Mouse (Mus musculus) retina, postnatal 7 days (tissue): ENCODE measurements at regions not wholly inside any gene's neighbourhood (a gene's known extent, or its start where the extent isn't known, plus 50 kb on each side); places are given as distances from the start of the nearest gene placed in this dataset.

Experiments used
- DNase-seq: peaks from one replicate; pipeline ENCODE4 v3.0.0-alpha.2; 2012; ENCODE audit warnings: low read depth, low spot score

DNA sequence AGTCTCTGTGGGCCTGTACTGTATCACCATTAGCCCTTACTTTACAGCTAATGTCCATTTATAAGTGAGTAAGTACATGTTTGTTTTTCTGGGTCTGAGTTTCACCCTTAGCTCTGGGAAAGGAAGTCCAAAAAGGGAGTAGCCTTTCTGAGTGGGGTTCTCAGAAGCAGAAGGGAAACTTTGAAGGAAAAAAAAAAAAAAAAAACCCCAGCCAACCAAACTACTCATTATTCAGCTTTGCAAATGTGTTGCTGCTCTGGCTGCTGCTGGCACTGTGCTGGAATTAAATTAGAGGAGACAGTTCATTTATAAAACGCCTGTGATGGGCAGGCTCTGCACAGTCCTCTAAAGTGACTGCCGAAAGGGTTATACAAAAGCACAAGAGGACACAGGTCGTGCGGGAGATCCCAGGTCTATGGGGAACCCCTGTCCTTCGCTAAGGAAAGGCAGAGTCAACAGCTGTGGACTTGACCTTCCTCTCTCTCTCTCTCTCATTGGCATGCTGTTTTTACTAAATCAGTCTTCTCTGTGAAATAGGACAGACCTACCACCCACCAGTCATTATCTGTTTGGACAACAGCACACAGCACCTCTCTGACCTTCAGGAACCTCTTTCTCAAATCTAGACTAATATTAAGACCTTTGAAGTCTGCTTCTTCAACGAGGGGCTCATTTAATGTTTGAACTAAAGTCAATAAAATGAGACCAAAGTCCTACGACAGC, 165.4 kb downstream of the Cd47 start:
- DNase-seq = no peak

DNA sequence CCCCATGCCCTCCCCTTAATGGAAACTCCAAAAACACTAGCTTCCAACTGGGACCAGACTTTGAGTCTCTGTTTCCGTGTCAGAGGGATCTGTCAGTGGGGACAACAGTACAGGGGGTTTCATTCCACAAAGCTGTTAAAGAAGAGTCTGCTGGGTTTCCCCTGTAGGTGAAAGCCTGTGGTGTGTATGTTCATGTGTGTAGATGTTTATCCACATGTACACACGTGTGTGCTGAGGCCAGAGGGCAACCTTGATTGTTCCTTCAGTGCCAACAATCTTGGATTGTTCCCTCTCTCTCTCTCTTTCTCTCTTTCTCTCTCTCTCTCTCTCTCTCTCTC, 165.9 kb downstream of the Cd47 start:
- DNase-seq = no peak

DNA sequence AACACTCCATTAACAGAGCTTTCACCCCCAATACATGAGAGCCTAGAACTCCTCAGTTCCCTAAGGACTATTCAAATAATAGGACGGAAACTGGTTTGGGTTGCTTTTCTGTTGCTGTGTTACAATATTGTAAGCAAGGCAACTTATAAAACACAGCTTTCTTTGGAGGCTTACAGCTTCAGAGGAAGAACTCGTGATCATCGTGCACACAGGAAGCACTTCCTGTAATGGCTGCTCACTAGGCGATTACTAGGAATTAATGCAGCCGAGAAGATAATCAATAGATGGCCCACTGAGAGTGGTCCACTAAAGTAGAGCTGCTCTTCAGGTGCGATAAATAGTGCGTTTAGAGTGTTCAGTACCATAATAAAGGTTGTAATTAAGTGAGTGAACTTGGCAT, 166.8 kb downstream of the Cd47 start:
- no peak for DNase-seq

DNA sequence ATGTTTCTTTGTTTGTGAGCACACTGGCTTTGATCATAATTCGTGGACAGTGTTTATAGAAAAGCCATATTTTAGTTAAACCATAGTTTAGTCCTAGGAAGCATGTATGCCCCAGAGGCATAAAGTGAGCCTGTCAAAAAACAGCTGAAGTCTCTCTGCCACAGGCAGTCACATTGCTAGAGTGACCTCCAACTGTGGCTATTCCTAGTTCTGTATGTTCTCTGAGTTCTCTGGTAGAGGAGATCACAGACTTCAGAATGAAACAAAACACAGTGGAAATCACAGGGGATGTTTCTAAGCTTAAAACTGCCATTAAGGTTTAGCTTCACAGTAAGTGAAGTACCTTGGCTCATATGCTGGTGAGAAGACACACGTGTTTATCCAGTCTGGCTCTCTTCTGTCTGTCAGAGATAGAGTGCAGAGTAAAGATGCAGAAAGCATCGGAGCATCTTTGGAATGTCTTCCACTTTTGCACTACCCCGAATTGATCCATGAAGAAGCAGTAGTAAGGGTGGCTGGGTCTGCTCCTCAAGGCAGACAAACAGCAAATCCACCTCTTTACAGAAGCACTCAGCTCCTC, 168.0 kb downstream of the Cd47 start:
- DNase-seq = no peak

DNA sequence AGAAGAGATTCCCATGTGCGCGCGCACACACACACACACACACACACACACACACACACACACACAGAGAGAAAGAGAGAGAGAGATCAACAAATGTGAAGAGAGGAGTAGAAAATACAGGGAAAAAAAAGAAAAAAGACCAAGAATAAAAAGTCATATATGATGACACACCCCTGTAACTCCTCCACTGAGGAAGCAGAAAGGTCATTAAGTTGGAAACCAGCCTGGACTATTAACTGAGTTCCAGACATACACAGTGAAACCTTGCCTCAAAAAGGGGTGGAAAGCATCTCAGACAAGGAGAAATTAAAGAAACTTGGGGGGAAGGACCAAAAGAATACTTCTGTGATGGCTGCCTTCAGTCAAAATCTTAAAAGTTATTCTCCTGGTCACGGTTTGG, 168.7 kb downstream of the Cd47 start:
- no peak for DNase-seq

DNA sequence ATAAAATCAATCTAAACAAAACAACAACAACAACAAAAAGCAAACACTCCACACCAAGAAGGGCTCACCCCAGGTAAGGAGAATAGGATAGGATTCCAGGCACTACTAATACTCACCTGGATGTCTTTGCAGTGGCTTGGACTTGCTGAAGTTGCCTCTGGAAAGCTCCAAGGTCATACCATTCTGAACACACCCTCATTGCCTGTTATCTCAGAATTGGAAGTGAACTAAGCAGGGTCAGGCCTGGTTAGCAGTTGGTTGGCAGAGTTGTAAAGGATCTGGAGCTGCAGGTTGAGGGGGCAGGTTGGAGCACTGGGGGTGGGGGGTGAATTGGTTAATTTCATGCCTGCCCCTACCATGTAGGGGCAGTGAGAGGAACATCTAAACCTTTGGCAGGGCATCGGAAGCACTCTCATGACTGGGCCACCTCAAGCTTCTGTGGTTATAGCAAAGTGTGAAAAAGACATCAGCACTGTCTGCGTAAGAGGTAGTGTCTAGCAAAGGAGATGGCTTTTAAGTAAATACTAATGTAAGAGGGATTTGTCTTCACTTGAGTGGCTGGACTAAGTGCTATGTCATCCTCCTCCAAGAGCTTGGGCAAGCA, 169.5 kb downstream of the Cd47 start:
- DNase-seq = no peak

DNA sequence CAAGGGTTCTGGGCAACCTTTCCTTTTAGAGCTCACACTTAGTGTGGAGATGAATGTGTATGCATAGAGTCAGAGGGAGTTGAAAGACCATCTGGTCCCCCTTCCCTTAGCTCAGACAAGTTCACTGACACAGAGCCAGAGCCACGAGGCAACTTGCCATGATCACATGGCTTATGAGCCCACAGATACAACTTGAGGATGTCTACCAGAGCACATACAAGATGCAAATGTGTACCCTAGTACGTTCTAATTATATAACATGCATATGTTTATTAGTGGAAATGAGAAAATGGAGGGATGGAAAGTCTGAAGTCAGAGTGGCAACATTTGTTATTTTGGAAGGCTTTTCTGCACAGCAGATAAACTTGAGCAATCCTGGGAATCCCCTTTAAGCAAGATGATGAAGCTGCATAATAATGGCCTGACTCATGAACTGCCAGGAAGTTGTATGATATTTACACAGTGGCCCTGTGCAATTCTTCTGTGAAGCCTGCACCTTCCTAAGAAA, 170.0 kb downstream of the Cd47 start:
- no peak for DNase-seq

DNA sequence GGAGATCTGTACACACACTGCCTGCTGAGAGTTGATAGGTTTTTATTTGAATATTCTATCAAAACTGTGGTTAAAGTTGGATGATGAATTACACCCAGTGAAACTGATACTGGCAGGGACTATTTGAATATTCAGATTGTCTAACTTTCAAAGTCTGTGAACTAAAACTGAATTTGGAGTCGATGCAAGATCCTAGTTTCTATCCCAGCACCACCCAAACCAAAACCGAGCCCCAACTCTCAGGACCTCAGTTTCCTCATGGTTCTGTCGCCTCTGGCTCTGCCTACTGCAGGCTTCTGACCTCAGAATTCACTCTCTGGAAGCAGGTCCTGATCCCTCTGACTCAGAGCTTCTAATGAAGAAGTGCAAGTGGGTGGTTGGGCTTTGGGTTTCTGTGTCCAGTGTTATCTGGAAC, 170.8 kb downstream of the Cd47 start:
- no peak for DNase-seq

DNA sequence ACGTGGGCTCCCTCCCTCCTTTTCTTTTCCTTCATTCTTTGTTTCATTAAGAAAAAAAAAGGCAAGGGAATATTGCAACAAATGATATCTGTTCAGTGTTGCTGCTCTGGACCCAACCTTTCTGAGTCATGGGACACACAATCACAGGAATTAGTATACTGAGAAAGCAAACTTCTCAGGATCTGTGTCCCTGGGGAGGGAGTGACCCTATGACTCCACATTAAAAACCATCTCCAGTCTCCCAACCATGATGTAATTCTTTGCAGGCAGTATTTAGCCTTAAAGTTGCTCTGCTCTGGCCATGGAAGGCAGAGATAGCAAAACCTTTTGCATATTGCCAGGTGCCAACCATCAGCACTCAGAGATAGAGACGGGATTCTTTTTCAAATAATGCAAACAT, 176.9 kb downstream of the Cd47 start:
- no peak for DNase-seq

DNA sequence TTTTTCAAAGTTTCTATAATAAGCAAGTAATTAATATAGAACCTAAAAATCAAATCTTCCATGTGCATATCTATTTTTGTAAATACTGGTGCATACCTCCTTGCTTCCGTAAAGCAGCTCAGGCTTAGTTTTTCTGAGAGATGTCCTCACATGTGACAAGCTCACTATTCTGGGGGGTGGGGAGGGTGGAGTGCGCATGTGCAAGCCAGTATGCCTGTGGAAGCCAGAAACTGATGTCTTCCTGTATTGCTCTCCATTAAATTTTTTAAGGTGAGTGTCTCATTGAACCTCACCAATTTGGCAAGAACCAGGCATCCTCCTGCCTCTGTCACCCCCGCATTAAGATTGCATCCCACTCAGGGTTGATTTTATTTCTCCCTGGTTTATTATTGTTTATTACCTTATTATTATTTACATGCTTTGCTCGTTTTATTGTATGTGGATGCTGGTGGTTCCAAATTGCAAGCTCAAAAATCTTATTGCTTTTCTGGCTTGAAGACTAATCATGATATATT, 179.2 kb downstream of the Cd47 start:
- no peak for DNase-seq

DNA sequence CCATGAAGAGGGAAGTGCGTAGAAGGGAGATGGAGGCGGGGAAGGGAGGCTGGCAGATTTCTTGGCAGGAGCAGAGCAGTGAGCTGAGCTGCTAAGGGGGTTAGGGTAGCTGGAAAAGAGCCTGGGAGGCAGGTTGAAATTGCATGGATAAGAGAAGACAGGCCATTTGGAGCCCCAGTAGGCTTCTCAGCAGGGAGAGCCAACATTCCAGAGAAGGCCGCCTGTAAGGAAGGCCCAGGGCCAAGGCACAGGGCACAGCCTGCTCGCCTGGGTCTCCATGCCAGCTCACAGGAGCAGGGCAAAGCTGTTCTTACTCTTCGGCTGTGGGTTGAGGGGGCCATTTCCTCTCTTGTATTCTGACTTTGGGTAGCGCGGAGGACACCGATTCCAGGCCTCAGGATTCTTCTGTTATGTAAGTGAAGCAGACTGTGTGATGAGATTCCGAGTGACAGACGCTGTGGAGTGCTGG, 179.9 kb downstream of the Cd47 start:
- DNase-seq = no peak

DNA sequence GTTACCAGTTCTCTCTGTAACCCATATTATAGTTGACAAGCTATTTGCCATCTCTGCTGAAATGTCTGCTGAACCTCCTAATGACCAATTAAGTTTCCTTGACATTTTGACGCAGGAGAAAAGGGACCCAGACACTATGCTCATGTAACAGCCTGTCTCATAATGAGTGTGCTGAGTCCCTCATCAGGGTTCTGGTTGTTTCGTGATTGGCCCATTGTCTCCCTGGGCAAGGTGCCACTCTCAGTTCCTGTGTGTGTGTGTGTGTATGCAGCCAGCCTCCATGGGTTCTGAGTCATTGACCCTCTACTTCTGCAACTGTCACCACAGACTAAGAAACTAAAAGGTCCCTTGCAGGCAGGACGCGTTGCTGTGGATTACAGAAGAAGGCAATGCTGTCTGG, 181.8 kb downstream of the Cd47 start:
- DNase-seq = no peak

DNA sequence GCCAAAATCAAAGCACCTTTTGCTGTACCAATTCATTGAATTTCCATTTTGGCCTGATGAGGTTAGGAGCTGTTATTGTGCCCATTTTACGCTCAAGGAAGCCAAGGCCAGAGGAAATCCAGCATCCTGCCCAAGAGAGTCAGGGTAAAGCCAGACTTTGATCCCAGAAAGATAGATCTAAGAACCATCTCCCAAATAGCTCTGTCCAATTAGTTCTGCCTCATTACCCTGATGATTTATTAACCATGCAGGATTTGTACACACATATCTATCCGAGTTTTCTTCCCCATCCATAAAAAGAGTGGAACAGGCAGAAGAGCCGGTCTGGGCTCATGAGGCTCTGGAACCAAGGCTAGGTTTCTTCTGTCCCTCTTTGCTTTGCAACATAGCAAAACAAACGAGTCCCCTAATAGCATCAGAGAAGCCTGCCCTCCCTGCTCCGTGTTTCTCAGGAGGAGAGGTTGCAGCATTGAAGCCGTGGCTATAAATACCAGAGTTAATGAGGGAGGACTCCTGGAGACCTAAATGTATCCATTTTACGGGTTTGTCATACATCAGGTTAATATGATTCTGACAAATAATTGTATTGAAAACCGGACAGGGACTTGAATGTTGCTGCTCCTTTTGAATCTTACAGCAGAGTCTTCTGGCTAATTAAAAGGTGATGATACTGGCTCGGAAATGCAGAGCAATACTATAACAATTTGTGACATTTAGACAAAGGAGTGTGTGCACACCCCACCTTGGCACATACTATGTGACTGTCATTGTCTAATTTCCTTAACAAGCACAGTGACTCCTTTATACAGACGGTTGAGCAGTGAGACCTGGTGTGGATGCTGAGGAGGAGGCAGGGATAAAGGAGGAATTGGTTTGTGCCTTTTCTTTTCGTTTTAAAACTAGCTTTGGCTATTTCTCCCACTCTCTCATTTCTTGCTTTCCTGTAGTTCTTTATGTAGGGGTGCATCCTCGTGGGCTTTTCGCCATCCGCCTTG, 185.0 kb downstream of the Cd47 start:
- no peak for DNase-seq

DNA sequence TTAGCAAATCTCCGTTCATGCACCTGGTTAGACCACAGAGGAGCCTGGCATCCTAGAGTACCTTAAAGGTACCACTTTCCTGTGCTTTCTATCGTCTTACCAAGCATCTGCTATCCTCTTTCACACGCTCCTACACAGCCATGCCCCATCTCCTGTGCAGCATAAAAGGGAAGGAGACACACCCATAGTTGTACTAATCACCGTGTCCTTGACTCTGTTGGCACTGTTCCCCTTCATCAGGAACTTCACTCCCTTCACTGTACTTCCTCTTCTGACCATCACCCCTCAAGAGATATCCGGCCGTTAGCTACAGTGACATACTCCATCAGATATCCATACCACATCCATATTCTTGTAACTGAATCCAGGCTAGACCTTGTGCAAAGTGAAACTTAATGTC, 186.6 kb downstream of the Cd47 start:
- DNase-seq = no peak

DNA sequence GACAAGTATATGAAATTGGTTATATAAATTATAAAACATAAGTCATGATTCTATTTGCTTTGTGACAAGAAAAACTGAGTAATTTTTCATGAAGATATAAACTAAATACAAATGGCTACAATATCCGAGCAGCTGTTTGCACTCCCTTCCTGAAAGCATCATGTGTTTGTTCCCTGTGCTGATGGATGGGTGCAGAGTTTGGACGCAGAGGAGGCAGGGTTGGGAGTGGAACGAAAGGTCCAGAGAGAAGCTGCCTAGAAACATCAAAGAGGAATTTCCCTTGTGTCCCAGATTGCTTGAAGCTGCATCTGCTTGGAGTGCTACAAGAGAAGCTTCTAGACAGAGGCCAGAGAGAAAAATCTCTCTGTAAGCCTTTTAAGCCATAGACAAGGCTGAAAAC, 195.5 kb downstream of the Cd47 start:
- no peak for DNase-seq

DNA sequence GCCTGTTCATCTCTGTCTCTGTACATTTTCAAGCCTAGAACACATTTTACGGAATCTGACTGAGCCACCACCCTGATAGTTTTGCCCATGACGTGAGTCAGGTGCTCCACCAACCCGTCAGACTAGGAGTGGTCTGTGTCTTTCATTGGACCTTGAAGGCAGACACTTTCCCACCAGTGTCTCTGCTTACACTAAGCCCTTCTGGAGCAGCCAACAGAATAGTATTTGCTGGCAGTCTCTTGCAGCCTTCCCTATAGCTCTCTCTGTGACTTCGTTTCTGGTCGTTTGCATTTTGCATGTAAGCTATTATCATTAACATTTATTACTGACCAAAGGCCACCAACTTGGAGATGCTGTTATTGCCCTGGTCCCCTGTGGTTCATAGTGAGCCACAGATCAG, 196.3 kb downstream of the Cd47 start:
- no peak for DNase-seq

DNA sequence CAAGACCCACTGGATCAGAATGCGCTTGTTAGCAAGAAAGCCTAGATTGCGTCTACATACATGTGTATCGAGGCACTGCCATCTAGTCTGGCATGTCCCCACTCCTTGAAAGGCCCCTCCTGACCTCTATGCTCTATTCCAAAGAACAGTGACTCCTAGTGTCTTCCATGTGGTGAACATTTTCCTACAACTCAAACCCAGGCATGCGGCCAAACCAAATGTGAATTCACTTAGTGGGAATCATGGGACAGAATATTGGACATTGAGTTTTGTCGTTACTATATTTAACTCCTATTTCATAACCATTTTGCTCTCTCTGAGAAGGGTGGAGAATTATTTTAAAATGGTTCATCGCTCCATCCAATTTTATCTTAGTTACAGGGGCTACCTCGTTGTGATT, 196.7 kb downstream of the Cd47 start:
- DNase-seq = no peak

DNA sequence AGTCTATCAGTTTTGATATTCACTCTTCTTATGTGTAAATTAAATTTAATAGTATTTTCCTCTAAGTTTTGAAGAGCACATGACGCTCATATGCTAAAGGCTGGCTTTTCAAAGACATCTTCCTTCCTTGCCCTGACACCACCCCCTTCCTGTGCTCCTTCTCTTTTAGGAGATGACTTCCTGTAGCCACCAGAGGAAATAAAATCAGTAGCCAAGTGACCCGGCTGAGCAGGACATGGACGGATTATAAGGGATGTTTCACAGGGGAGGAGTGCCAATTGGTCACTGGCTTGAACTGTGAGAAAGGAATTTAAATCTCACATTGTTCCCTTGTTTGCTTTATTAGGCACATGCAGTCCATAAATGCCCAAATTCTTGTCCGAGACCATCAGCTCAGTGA, 200.5 kb downstream of the Cd47 start:
- DNase-seq = no peak

DNA sequence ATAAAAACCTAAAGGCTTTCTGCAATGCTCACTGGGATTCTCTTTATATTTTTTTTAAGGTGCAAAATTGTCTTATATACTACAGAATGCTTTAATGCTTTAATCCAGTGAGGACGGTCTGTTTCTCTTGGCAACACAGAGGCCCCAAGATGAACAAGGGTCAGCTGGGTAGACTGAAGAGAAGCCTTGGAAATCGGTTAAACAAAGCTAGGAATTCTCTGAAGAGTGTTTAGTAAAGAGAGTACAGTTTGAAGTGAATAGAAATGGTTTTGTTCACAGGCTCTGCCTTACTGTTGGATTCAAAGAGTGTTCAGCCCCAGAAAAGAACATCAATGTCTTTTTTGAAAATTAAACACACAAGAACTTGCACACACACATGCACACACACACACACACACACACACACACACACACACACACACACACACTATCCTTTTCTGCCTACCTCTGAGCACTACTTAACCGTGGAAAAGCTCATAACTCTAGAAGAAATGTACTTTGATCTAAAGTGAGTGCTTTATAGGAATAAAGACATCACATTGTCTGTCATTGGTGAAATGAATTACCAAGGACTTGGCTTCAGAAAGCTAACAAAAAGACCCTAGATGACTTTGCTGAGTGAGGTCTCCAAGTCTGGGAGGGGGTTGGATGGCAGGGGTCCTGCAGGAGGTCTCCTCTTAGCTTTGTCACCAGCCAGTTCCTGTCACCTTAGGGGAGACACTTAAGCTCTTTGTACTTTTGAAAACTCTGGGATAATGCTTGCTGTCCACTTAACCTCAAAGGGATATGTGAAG, 201.5 kb downstream of the Cd47 start:
- no peak for DNase-seq

DNA sequence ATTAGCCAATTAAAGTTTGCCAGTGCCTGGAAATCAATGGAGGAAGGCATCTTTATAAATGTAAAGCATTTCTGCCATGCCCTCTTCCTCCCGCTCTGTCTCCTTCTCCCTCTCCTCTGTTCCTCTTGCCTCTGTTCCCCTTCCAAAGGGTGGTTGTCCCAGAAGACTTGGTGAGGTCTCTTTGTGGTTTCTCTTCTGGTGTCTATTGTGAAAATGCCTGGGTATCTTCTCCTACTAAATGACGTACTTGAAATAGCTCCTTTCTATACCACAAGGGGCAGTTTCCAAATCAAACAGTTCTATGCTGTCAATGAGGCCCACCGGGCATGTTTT, 202.1 kb downstream of the Cd47 start:
- no peak for DNase-seq

DNA sequence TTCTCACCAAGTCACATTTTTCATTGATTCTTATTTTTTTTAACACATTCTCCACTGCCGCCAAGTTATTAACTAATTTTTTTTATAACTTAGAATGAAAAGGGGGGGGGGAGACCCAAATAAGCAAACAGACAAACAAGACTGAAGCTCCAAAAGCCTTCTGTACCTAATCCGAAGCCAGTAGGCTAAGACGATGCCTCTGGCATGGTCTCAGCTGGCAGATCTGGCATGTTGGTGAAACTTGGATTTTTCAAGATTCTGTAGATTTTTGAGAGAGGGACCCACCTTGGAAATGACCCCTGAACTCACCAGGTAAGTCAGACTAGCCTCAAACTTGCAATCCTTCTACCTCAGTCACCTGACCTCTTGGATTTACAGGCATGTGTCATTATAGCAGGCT, 208.7 kb downstream of the Cd47 start:
- DNase-seq = no peak
